Mouse (Mus musculus) gastrocnemius, postnatal 4 days (tissue): Measurements from ENCODE around the gene Hap1. TPM values are rescaled to one million over a fixed set of nuclear protein-coding genes. Genes with fewer than 3 reads are reported as not detected.
"Not testable (repeated sequence)": the region's sequence is repeated elsewhere in the genome, so short reads cannot be mapped to it uniquely, and the experiment has no call there.

Source experiments
- DNase-seq, 2 experiments: peaks; one replicate each; pipeline ENCODE4 v3.0.0; 2021 to 2022; ENCODE audit warnings: low spot score in 2 of 2, mixed read lengths in 2 of 2
- total RNA-seq, 2 experiments: library from RNA; stranded (reverse); gene quantifications; 2 replicates each; pipeline ENCODE4 v1.2.3; 2021

Hap1 gene
- total RNA-seq, 2 experiments from 2014 or later = 1.5 to 1.7 TPM

GRCm38 (mm10) chr11:100360175-100360574 is 4.2 kb upstream of the Hap1 start:
- DNase-seq = no peak

- no peak for DNase-seq
Measured at GRCm38 (mm10) chr11:100357408-100357807, 1.5 kb upstream of the Hap1 start.

GRCm38 (mm10) chr11:100356819-100357211 is 887 bp upstream of the Hap1 start:
- no peak for DNase-seq

GRCm38 (mm10) chr11:100355151-100355951 is 577 bp downstream of the Hap1 start:
- no peak for DNase-seq

- DNase-seq = no peak
Measured at GRCm38 (mm10) chr11:100352076-100352857, 3.7 kb downstream of the Hap1 start.

- DNase-seq = no peak
Measured at GRCm38 (mm10) chr11:100344269-100344668, 11.7 kb downstream of the Hap1 start.

- DNase-seq = no peak
Measured at GRCm38 (mm10) chr11:100335731-100336130, 20.2 kb downstream of the Hap1 start.

GRCm38 (mm10) chr11:100333944-100334457 is 21.9 kb downstream of the Hap1 start, which contains the start of gene Gast:
Gene Gast, plus strand, starts transcription at chr11:100334407.
- no peak for DNase-seq

- DNase-seq = no peak
Measured at GRCm38 (mm10) chr11:100332766-100333515, 23.0 kb downstream of the Hap1 start.

GRCm38 (mm10) chr11:100330816-100331375 is 25.0 kb downstream of the Hap1 start:
- not testable (repeated sequence) for DNase-seq

GRCm38 (mm10) chr11:100330235-100330634 is 25.7 kb downstream of the Hap1 start:
- no peak for DNase-seq

- no peak for DNase-seq
Measured at GRCm38 (mm10) chr11:100327761-100328160, 28.2 kb downstream of the Hap1 start.

- DNase-seq = no peak
Measured at GRCm38 (mm10) chr11:100327316-100327715, 28.6 kb downstream of the Hap1 start.

GRCm38 (mm10) chr11:100325062-100325629 is 30.8 kb downstream of the Hap1 start:
- DNase-seq = no peak

GRCm38 (mm10) chr11:100323578-100323977 is 32.4 kb downstream of the Hap1 start:
- DNase-seq = peak in 1 of 2 experiments; percentile 52

- no peak for DNase-seq
Measured at GRCm38 (mm10) chr11:100322591-100323258, 33.2 kb downstream of the Hap1 start.

- not testable (repeated sequence) for DNase-seq
Measured at GRCm38 (mm10) chr11:100321479-100322305, 34.2 kb downstream of the Hap1 start.

GRCm38 (mm10) chr11:100320701-100321410 is 35.1 kb downstream of the Hap1 start:
- not testable (repeated sequence) for DNase-seq
